Mouse (Mus musculus) lung, postnatal 0 days (tissue): ENCODE measurements around the gene Cdc42bpg. TPM values are rescaled to one million over a fixed set of nuclear protein-coding genes. Genes with fewer than 3 reads are reported as not detected.
A peak's percentile ranks its signal among the peaks of the same experiment; 100 is the strongest.

Experiments
- ATAC-seq: fragments of 200-750 bp; cut with Nextera tagmentation; 2 replicates; pipeline ENCODE4 v1.8.0; 2017; ENCODE audit warnings: moderate library complexity
- DNase-seq: peaks from one replicate; pipeline ENCODE4 v3.0.0-alpha.2; 2016; ENCODE audit warnings: low spot score
- H3K27ac ChIP-seq: fragments of 300-500 bp; sonication (generic); 2 replicates; pipeline ENCODE4 v1.5.1; 2014; ENCODE audit warnings: antibody characterized with exemption, mild to moderate bottlenecking, low read length, mixed read lengths
- H3K27me3 ChIP-seq: fragments of 300-500 bp; sonication (generic); replicated peaks from 2 replicates; pipeline ENCODE4 v1.6.1; 2014; ENCODE audit warnings: low read length, mixed read lengths; ENCODE audit not compliant: insufficient read depth
- H3K36me3 ChIP-seq: fragments of 300-500 bp; sonication (generic); 2 replicates; pipeline ENCODE4 v1.6.1; 2014; ENCODE audit warnings: low read length, mixed read lengths; ENCODE audit not compliant: insufficient read depth
- H3K4me1 ChIP-seq: fragments of 300-500 bp; sonication (generic); 2 replicates; pipeline ENCODE4 v1.6.1; 2014; ENCODE audit warnings: antibody characterized with exemption, low read depth, low read length, mixed read lengths; ENCODE audit not compliant: insufficient read depth
- H3K4me2 ChIP-seq: fragments of 300-500 bp; sonication (generic); replicated peaks from 2 replicates; pipeline ENCODE4 v1.6.1; 2014; ENCODE audit warnings: low read depth, mild to moderate bottlenecking, low read length, moderate library complexity, mixed read lengths
- H3K4me3 ChIP-seq: fragments of 300-500 bp; sonication (generic); 2 replicates; pipeline ENCODE4 v1.5.1; 2014; ENCODE audit warnings: low read depth, low read length
- H3K9ac ChIP-seq: fragments of 300-500 bp; sonication (generic); replicated peaks from 2 replicates; pipeline ENCODE4 v1.6.1; 2014; ENCODE audit warnings: low read depth, mild to moderate bottlenecking
- H3K9me3 ChIP-seq: fragments of 300-500 bp; sonication (generic); 2 replicates; pipeline ENCODE4 v1.6.1; 2016; ENCODE audit warnings: low read length, mixed read lengths
- CTCF ChIP-seq: IDR thresholded peaks from 2 replicates; pipeline ENCODE4 v1.5.1; 2016; ENCODE audit warnings: antibody characterized with exemption, mild to moderate bottlenecking
- EP300 ChIP-seq: IDR thresholded peaks from 2 replicates; pipeline ENCODE4 v1.6.1; 2016; ENCODE audit warnings: antibody characterized with exemption, mild to moderate bottlenecking, control low read depth
- WGBS: fragments of 180-500 bp; shearing (Covaris S2); extraction: QIAGEN DNeasy Blood & Tissue Kit; methylation state at CpG from one replicate; pipeline ENCODE4 v1.1.7; 2014; 5-methylcytosine and 5-hydroxymethylcytosine counted together
- polyA plus RNA-seq: library from polyadenylated mRNA; unstranded; fragments of >200 nt; fragmentation: Nextera tagmentation; extraction: Ambion mirVana; gene quantifications from 2 replicates; pipeline ENCODE4 v1.2.1, GENCODE M21; 2015

Gene Cdc42bpg
- polyA plus RNA-seq, 1 experiment from 2014 or later = 2.8 TPM

DNA sequence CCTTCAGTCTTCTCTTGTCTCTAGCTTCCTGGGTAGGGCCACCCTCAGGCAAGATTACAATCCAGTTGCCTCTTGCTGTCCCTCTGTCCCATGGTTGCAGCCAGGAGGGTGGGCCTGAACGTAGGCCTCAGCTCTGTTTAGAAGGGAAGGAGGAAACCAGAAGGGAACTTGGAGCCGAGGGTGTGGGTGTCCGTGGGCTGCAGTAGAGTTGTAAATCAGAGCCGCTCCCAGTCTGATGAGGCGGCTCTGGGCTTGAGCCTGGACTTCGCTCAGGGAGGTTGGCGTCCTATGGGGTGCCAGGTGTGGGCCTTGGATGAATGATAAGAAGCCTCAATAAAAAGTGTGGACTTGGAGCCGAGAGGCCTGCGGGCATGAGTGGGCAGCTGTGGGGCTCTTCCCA, 42.1 kb upstream of the Cdc42bpg start:
- Histone ChIP-seq H3K27ac (no peak overlapping the region), H3K4me2 (no peak overlapping the region), H3K9me3 (no peaks in the 10 kb centered on the region), H3K9ac (no peak overlapping the region), H3K36me3 (peaks cover 6% of the 10 kb centered on the region; the same call in 1 of the 2 replicates), H3K4me3 (no peak overlapping the region), H3K4me1 (no peaks in the 10 kb centered on the region; the same call in 1 of the 2 replicates), H3K27me3 (no peaks in the 10 kb centered on the region)
- DNase-seq = no peak
- no peak for ATAC-seq
- WGBS = 61% methylated on average over 9 of the region's 9 CpGs
- no peak for TF ChIP-seq EP300
- TF ChIP-seq CTCF = no peak

- Histone ChIP-seq H3K27me3 (no peaks in the 10 kb centered on the region), H3K9ac (no peak overlapping the region), H3K4me2 (no peak overlapping the region), H3K4me3 (no peak overlapping the region), H3K36me3 (peaks cover 4% of the 10 kb centered on the region; the same call in 1 of the 2 replicates), H3K27ac (no peak overlapping the region), H3K9me3 (no peaks in the 10 kb centered on the region), H3K4me1 (no peaks in the 10 kb centered on the region; the same call in 1 of the 2 replicates)
- no peak for TF ChIP-seq CTCF
- no peak for TF ChIP-seq EP300
- WGBS = 82% methylated on average over 8 of the region's 8 CpGs
- DNase-seq = no peak
- no peak for ATAC-seq
Observed at GRCm38 (mm10) chr19:6264945-6265344, 41.3 kb upstream of the Cdc42bpg start.

- no peak overlapping the region for H3K4me2 ChIP-seq
- no peak overlapping the region for H3K4me3 ChIP-seq
- H3K9ac ChIP-seq = no peak overlapping the region
- H3K4me1 ChIP-seq = no peaks in the 10 kb centered on the region; the same call in 1 of the 2 replicates
- ATAC-seq = no peak
- H3K9me3 ChIP-seq = no peaks in the 10 kb centered on the region
- no peaks in the 10 kb centered on the region for H3K27me3 ChIP-seq
- H3K27ac ChIP-seq = no peak overlapping the region
- DNase-seq = no peak
- peaks cover 3% of the 10 kb centered on the region; the same call in 1 of the 2 replicates for H3K36me3 ChIP-seq
- TF ChIP-seq EP300 (no peak), CTCF (peak; percentile 44)
- 66% methylated on average over 6 of the region's 6 CpGs for WGBS
Observed at GRCm38 (mm10) chr19:6265727-6266182, 40.5 kb upstream of the Cdc42bpg start.

DNA sequence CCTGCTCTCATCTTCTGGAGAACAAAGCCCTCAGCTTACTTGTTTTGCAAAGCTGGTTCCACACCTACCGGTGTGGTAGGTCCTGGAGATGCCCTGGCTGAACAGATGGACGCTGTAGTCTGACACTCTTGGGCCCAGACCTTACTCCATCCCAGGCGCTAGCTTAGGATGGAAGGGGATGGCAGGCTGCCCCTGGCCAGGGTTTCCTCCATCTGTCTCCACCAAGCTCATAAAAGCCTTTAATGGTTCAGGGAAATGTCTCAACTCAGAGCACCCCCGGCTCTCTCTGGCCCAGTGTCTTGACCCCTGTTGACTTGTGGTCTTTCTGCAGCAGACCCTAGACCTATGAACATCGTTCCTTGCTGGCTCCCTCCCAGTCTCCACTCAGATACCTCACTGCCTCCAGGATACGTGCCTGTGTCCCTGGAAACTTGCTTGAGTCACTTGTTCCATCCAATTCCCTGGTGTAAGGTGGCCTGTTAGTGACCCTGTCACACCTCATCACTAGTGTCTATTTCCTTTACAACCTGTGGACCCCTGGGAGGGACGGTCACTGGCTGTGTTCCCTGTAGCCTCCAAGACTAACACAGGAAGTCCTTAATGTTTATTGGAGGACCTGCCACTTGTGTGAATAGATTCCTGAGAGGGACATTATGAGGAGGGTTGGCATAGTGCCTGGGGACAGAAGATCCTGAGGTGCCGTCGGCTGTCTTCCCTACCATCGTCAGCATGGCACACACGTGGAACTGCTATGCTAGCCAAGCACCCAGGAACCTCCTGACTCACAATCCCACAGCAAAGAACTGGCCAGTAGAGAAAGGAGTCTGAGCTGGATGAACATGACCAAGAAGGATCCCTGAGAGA, 38.7 kb upstream of the Cdc42bpg start:
- TF ChIP-seq EP300 (peak; percentile 51), CTCF (no peak)
- Histone ChIP-seq H3K27me3 (no peaks in the 10 kb centered on the region), H3K9ac (no peak overlapping the region), H3K9me3 (no peaks in the 10 kb centered on the region), H3K4me2 (no peak overlapping the region), H3K4me3 (no peak overlapping the region), H3K36me3 (no peaks in the 10 kb centered on the region), H3K4me1 (peaks cover 2% of the 10 kb centered on the region; the same call in 1 of the 2 replicates), H3K27ac (peak overlapping the region; percentile 49)
- DNase-seq (peak; percentile 67), ATAC-seq (peak; percentile 21)
- 26% methylated on average over 11 of the region's 11 CpGs for WGBS

DNA sequence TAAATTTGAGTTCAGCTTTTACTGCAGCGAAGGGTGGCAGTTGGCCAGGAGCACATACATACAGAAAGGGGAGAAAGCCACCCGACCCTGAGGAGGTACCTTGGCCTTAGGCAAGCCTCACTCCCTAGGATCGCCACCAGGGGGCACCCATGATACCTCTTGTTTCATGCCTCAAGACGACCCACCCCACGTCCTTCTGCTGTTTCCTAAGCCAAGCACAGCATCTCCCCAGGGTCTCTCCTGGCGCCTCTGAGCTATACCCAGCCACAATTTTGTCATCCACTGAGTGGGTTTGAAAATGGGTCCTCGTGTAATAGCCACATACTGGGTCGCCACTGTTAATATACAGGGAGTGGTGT, 38.1 kb upstream of the Cdc42bpg start:
- Histone ChIP-seq H3K4me1 (peaks cover 2% of the 10 kb centered on the region; the same call in 1 of the 2 replicates), H3K9ac (no peak overlapping the region), H3K36me3 (no peaks in the 10 kb centered on the region), H3K9me3 (no peaks in the 10 kb centered on the region), H3K4me2 (no peak overlapping the region), H3K27ac (peak overlapping the region; percentile 49), H3K27me3 (no peaks in the 10 kb centered on the region), H3K4me3 (no peak overlapping the region)
- ATAC-seq (peak; percentile 68), DNase-seq (peak; percentile 92)
- TF ChIP-seq EP300 = no peak
- TF ChIP-seq CTCF = peak; percentile 94
- WGBS = 7% methylated on average over 8 of the region's 8 CpGs

DNA sequence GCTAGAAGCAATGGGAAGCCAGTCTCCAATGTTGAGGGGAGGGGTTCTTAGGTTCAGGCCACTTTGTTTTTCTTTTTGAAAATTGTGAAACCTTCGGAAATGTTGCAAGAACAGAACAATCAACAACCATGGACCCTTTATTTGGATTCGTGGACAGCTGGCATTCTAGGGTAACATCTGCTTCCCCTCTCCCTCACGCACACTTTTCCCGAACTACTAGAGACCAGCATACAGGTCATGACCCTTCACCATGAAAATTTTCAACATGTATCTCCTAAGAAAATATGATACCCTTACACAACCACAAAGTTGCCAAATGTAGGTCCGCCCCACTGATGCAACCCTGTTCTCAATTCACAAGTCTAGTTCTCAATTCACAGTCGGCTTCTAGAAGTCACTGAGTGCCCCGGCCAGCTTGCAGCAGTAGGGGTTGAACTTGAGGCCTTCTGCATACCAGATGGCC, 37.6 kb upstream of the Cdc42bpg start:
- 54% methylated on average over 7 of the region's 7 CpGs for WGBS
- ATAC-seq (peak; percentile 71), DNase-seq (peak; percentile 94)
- Histone ChIP-seq H3K9ac (no peak overlapping the region), H3K9me3 (no peaks in the 10 kb centered on the region), H3K27ac (peak overlapping the region; percentile 14; the same call in 1 of the 2 replicates), H3K36me3 (no peaks in the 10 kb centered on the region), H3K4me3 (no peak overlapping the region), H3K4me1 (peaks cover 2% of the 10 kb centered on the region; the same call in 1 of the 2 replicates), H3K4me2 (no peak overlapping the region), H3K27me3 (no peaks in the 10 kb centered on the region)
- TF ChIP-seq CTCF = no peak
- peak; percentile 85 for TF ChIP-seq EP300
